ENCODE assay signal across 10 mouse cellular contexts in genomic region chr2:37569888-37570287, GRCm38 (mm10). TPM values are rescaled to one million over a fixed set of nuclear protein-coding genes. Genes with fewer than 3 reads are reported as not detected.
DNase-seq lines count a peak whose midpoint lies in the region; ATAC-seq and TF ChIP-seq lines count a peak whose summit lies in the region.
"Had no signal": no experiment of that assay in that cellular context is flagged by ENCODE, and none has a peak within 500 bp of the region (broad histone marks: within the 10 kb centered on the region; RNA-seq: fewer than 3 reads in every experiment).

No protein-coding gene starts in this region.

- no peaks in the 10 kb centered on the region for H3K9me3 ChIP-seq in heart, embryonic 15.5 days (replicated peaks)
- no peaks in the 10 kb centered on the region for H3K9me3 ChIP-seq in CH12.LX (replicated peaks; ENCODE audit: low read length)
- H3K9me3 ChIP-seq in intestine, embryonic 16.5 days (ENCODE audit: control insufficient read depth, low read length) = no peaks in the 10 kb centered on the region

- TF ChIP-seq POLR2A in CH12.LX (IDR thresholded peaks at IDR 0.05; ENCODE audit: low read depth, low read length) = no peak

- ATAC-seq in heart, embryonic 15.5 days (replicated peaks; ENCODE audit: insufficient number of reproducible peaks, insufficient read depth, low FRiP score, low read depth) = 0 out of 2 replicates have a peak, but pooled peaks have one; percentile 53
- peak; percentile 82 for ATAC-seq in intestine, embryonic 16.5 days

- intact Hi-C loops in heart, postnatal 14 days (cut with DNase I) = loop anchor here (5.0 kb wide), 1 partner anchor 202 kb away; no protein-coding TSS in a partner anchor
- intact Hi-C loops in left cerebral cortex, postnatal 4 days (cut with DNase I) = no loop called here

- no peaks in the 10 kb centered on the region for H3K79me2 ChIP-seq in CH12.LX (replicated peaks; ENCODE audit: control insufficient read depth, extremely low read depth, insufficient read depth, poor library complexity, severe bottlenecking)

- WGBS in heart, embryonic 15.5 days = 55% methylated on average over 5 of the region's 5 CpGs
- WGBS in intestine, embryonic 16.5 days = 55% methylated on average over 5 of the region's 5 CpGs

- no peak overlapping the region for H3K4me3 ChIP-seq in heart, embryonic 15.5 days
- H3K4me3 ChIP-seq in CH12.LX (replicated peaks in 1 of 3; ENCODE audit: low read depth in 2 of 3, low read length in 2 of 3, poor library complexity in 1 of 3) = no peak overlapping the region
- no peak overlapping the region for H3K4me3 ChIP-seq in intestine, embryonic 16.5 days (ENCODE audit: low read length)

- TF ChIP-seq RAD21 in CH12.LX (IDR thresholded peaks at IDR 0.05; ENCODE audit: low read depth, low read length) = no peak

- H3K9ac ChIP-seq in heart, embryonic 15.5 days = no peak overlapping the region
- H3K9ac ChIP-seq in CH12.LX (ENCODE audit: insufficient read depth, low read depth) = no peak overlapping the region
- no peak overlapping the region for H3K9ac ChIP-seq in intestine, embryonic 16.5 days (ENCODE audit: low read depth, low read length)
- H3K9ac ChIP-seq: liver, embryonic 14.5 days had no signal

- no peak overlapping the region for H3K27ac ChIP-seq in heart, embryonic 15.5 days
- H3K27ac ChIP-seq in CH12.LX (ENCODE audit: insufficient read depth, low read depth) = no peak overlapping the region
- no peak overlapping the region for H3K27ac ChIP-seq in intestine, embryonic 16.5 days (ENCODE audit: low read length)
- H3K27ac ChIP-seq: liver, embryonic 14.5 days had no signal

- dilution Hi-C loops in CH12.LX (cut with MboI; ENCODE audit: extremely low pct_ligation_motif_present, extremely low pct_unique_long_range_greater_than_20kb, low sequenced_read_pairs) = no loop called here

- DNase-seq in heart, postnatal 14 days = no peak
- DNase-seq in left cerebral cortex, postnatal 4 days = peak; percentile 40
- no peak for DNase-seq in left cerebral cortex, adult 18-20 months (ENCODE audit: low spot score in 2 of 2)
- DNase-seq in CH12.LX (ENCODE audit: extremely low read depth) = no peak
- no peak for DNase-seq in retina, postnatal 1 day
- DNase-seq in spleen, postnatal 4 days (ENCODE audit: low spot score in 2 of 2) = no peak
- DNase-seq: gastrocnemius, postnatal 36 days had no signal

- H3K4me2 ChIP-seq in heart, embryonic 15.5 days = no peak overlapping the region
- no peak overlapping the region for H3K4me2 ChIP-seq in CH12.LX (ENCODE audit: insufficient read depth, low read depth, poor library complexity, severe bottlenecking)
- H3K4me2 ChIP-seq in intestine, embryonic 16.5 days (ENCODE audit: low read depth, low read length) = no peak overlapping the region

- TF ChIP-seq EP300 in CH12.LX (IDR thresholded peaks at IDR 0.05; ENCODE audit: low read length) = no peak

- in situ Hi-C loops in CH12.LX (cut with MboI; ENCODE audit: low pct_ligation_motif_present, low pct_unique_long_range_greater_than_20kb, low sequenced_read_pairs) = no loop called here

- no peak for TF ChIP-seq CTCF in CH12.LX (conservative IDR thresholded peaks at IDR 0.05 in 1 of 2, IDR thresholded peaks at IDR 0.05 in 1 of 2; ENCODE audit: low read depth in 2 of 2, low read length in 2 of 2)

- H3K4me1 ChIP-seq in heart, embryonic 15.5 days (replicated peaks) = peaks cover 15% of the 10 kb centered on the region
- H3K4me1 ChIP-seq in CH12.LX (ENCODE audit: control insufficient read depth in 1 of 2, insufficient read depth in 2 of 2) = peaks cover 5 to 6% of the 10 kb centered on the region in 2 experiments
- H3K4me1 ChIP-seq in intestine, embryonic 16.5 days (ENCODE audit: control insufficient read depth, insufficient read depth, low read length) = peaks cover 4% of the 10 kb centered on the region; the same call in 1 of the 2 replicates

- no peaks in the 10 kb centered on the region for H3K27me3 ChIP-seq in heart, embryonic 15.5 days
- no peaks in the 10 kb centered on the region for H3K27me3 ChIP-seq in CH12.LX (replicated peaks)
- H3K27me3 ChIP-seq in intestine, embryonic 16.5 days (replicated peaks; ENCODE audit: control insufficient read depth, insufficient read depth, low read length) = no peaks in the 10 kb centered on the region

- H3K36me3 ChIP-seq in heart, embryonic 15.5 days = peaks cover 23% of the 10 kb centered on the region
- H3K36me3 ChIP-seq in CH12.LX (replicated peaks in 1 of 2; ENCODE audit: control insufficient read depth in 1 of 2, insufficient read depth in 1 of 2, low read length in 1 of 2) = peaks cover 41 to 74% of the 10 kb centered on the region in 2 experiments
- peaks cover 5% of the 10 kb centered on the region; the same call in 1 of the 2 replicates for H3K36me3 ChIP-seq in intestine, embryonic 16.5 days (ENCODE audit: control insufficient read depth, insufficient read depth, low read length)

TF ChIP-seq in CH12.LX, 34 proteins besides CTCF, POLR2A, EP300 and RAD21:
- no peak for TF ChIP-seq JUND (conservative IDR thresholded peaks at IDR 0.05; ENCODE audit: low read depth, low read length)
- TF ChIP-seq GABPA (IDR thresholded peaks at IDR 0.05; ENCODE audit: insufficient replicate concordance, low read depth, low read length) = no peak
- TF ChIP-seq JUN (IDR thresholded peaks at IDR 0.05; ENCODE audit: insufficient read depth, low read depth, low read length) = no peak
- no peak for TF ChIP-seq ZKSCAN1 (IDR thresholded peaks at IDR 0.05; ENCODE audit: borderline replicate concordance, low read depth, low read length)
- 0 out of 2 replicates have a peak, but pooled peaks have one; percentile 56 for TF ChIP-seq CHD1 (IDR thresholded peaks at IDR 0.05; ENCODE audit: low read depth, low read length)

RNA-seq across cellular contexts. Expression of gene Gpr21, which starts 53.8 kb away (rescaled TPM):
- 0.58 and 1.3 TPM in 2 replicates for polyA plus RNA-seq in heart, embryonic 15.5 days (2015; fragmentation: Nextera tagmentation; extraction: Ambion mirVana)
- under 1 TPM; 0.91 to 1.00 TPM for total RNA-seq in heart, postnatal 14 days (2021)
- 10 to 100 TPM; 32.3 to 40.2 TPM for total RNA-seq in left cerebral cortex, postnatal 4 days (2021)
- 1 to 10 TPM; 4.1 to 5.3 TPM for total RNA-seq in left cerebral cortex, adult 18-20 months (2021)
- 0.21 and 0.25 TPM in 2 replicates for total RNA-seq in CH12.LX (2012; rRNA removed)
- total RNA-seq in CH12.LX (2014; rRNA removed) = 0.05 TPM in 1 of 2 replicates, not detected in the other
- polyA plus RNA-seq in CH12.LX (2012; ENCODE audit: insufficient read length, low read depth) = not detected in 2 replicates
- polyA plus RNA-seq in intestine, embryonic 16.5 days (2015; fragmentation: Nextera tagmentation; extraction: Ambion mirVana) = 0.46 and 0.64 TPM in 2 replicates

Comparison
In these comparisons a context has a peak if more than half of its experiments do, and no peak if none do; other contexts are left out.
1. RNA of gene Gpr21, which starts 53.8 kb away (total RNA-seq): 32.3 to 40.2 TPM in left cerebral cortex, postnatal 4 days; 4.1 to 5.3 TPM in left cerebral cortex, adult 18-20 months, 0.91 to 1.00 TPM in heart, postnatal 14 days and 0.05 to 0.25 TPM in CH12.LX; every median in the first group is over 4 times any median in the second.